In genomic region chr6:83507168-83507546, GRCm38 (mm10) we compare ENCODE assay signal across 8 mouse cellular contexts. TPM values are rescaled to one million over a fixed set of nuclear protein-coding genes. Genes with fewer than 3 reads are reported as not detected.
DNase-seq lines count a peak whose midpoint lies in the region; ATAC-seq and TF ChIP-seq lines count a peak whose summit lies in the region.

No protein-coding gene starts in this region.

- WGBS in heart, adult 2 months, result 22% methylated on average over 6 of the region's 6 CpGs
- WGBS in thymus, adult 2 months, result 28% methylated on average over 6 of the region's 6 CpGs
- 26% methylated on average over 6 of the region's 6 CpGs for WGBS in liver, embryonic 12.5 days (ENCODE audit: insufficient replicate concordance)
- WGBS in stomach, postnatal 0 days, result 18% methylated on average over 6 of the region's 6 CpGs

- H3K4me1 ChIP-seq in heart, adult 2 months (ENCODE audit: control insufficient read depth, insufficient read depth, low read length), result peaks cover 13% of the 10 kb centered on the region
- H3K4me1 ChIP-seq in thymus, adult 2 months (replicated peaks; ENCODE audit: control insufficient read depth, insufficient read depth, low read length), result peaks cover 15% of the 10 kb centered on the region
- H3K4me1 ChIP-seq in liver, embryonic 12.5 days, result peaks cover 35% of the 10 kb centered on the region
- H3K4me1 ChIP-seq in stomach, postnatal 0 days (replicated peaks; ENCODE audit: control insufficient read depth, insufficient read depth), result no peaks in the 10 kb centered on the region

- no peak overlapping the region for H3K9ac ChIP-seq in heart, adult 2 months (ENCODE audit: low read depth, low read length)
- peak overlapping the region; percentile 81 for H3K9ac ChIP-seq in liver, embryonic 12.5 days
- peak overlapping the region; percentile 38; the same call in 1 of the 2 replicates for H3K9ac ChIP-seq in stomach, postnatal 0 days (ENCODE audit: low read length)

- H3K36me3 ChIP-seq in heart, adult 2 months (ENCODE audit: control insufficient read depth, insufficient read depth, low read length), result no peaks in the 10 kb centered on the region
- no peaks in the 10 kb centered on the region for H3K36me3 ChIP-seq in thymus, adult 2 months (ENCODE audit: control insufficient read depth, insufficient read depth, low read length)
- 0 out of 2 replicates have a peak, but pooled peaks cover 3% of the 10 kb centered on the region for H3K36me3 ChIP-seq in liver, embryonic 12.5 days
- no peaks in the 10 kb centered on the region for H3K36me3 ChIP-seq in stomach, postnatal 0 days (ENCODE audit: control insufficient read depth, insufficient read depth, low read length)

- DNase-seq in heart, adult 2 months, result no peak
- no peak for DNase-seq in heart, adult 18-20 months
- no peak for DNase-seq in thymus, adult 2 months
- no peak for DNase-seq in thymus, postnatal 4 days
- DNase-seq in stomach, postnatal 0 days (ENCODE audit: low spot score), result no peak
- DNase-seq in adrenal gland, adult (ENCODE audit: inconsistent age in 2 of 2, low spot score in 1 of 2), result no peak
- DNase-seq in layer of hippocampus, adult 9-11 months, result no peak

- H3K4me2 ChIP-seq in liver, embryonic 12.5 days, result peak overlapping the region; percentile 89
- peak overlapping the region; percentile 42 for H3K4me2 ChIP-seq in stomach, postnatal 0 days (replicated peaks; ENCODE audit: low read depth)

- TF ChIP-seq CTCF in heart, adult 2 months (IDR thresholded peaks at IDR 0.05), result no peak
- no peak for TF ChIP-seq CTCF in thymus, adult 2 months (IDR thresholded peaks at IDR 0.05; ENCODE audit: borderline replicate concordance, control insufficient read depth, extremely low read depth, insufficient read depth, low read length, poor library complexity)
- TF ChIP-seq CTCF in stomach, postnatal 0 days (IDR thresholded peaks at IDR 0.05; ENCODE audit: low read depth), result no peak

- no peaks in the 10 kb centered on the region for H3K79me2 ChIP-seq in heart, adult 2 months (replicated peaks; ENCODE audit: control insufficient read depth, insufficient read depth, low read length)

- no peak for TF ChIP-seq EP300 in heart, adult 2 months (IDR thresholded peaks at IDR 0.05; ENCODE audit: insufficient read depth, low read depth, low read length)
- no peak for TF ChIP-seq EP300 in stomach, postnatal 0 days (optimal IDR thresholded peaks at IDR 0.05)

- ATAC-seq in liver, embryonic 12.5 days, result peak; percentile 22
- peak; percentile 8; the same call in 1 of the 2 replicates for ATAC-seq in stomach, postnatal 0 days (ENCODE audit: low FRiP score, low TSS enrichment)

- no peaks in the 10 kb centered on the region for H3K9me3 ChIP-seq in liver, embryonic 12.5 days (replicated peaks)
- no peaks in the 10 kb centered on the region for H3K9me3 ChIP-seq in stomach, postnatal 0 days (ENCODE audit: control insufficient read depth, low read length)

- H3K27ac ChIP-seq in heart, adult 2 months, result peak overlapping the region; percentile 97
- 0 out of 2 replicates have a peak overlapping the region, but pooled peaks have one; percentile 3 for H3K27ac ChIP-seq in thymus, adult 2 months (ENCODE audit: control insufficient read depth, insufficient read depth, low read length)
- H3K27ac ChIP-seq in liver, embryonic 12.5 days, result peak overlapping the region; percentile 100
- peak overlapping the region; percentile 74 for H3K27ac ChIP-seq in stomach, postnatal 0 days (replicated peaks)

- TF ChIP-seq POLR2A in heart, adult 2 months (IDR thresholded peaks at IDR 0.05; ENCODE audit: insufficient read depth, low read depth, low read length), result no peak
- no peak for TF ChIP-seq POLR2A in thymus, adult 2 months (IDR thresholded peaks at IDR 0.05; ENCODE audit: control insufficient read depth, extremely low read depth, insufficient read depth, low read length, poor library complexity)

- H3K4me3 ChIP-seq in heart, adult 2 months, result peak overlapping the region; percentile 76
- H3K4me3 ChIP-seq in thymus, adult 2 months (ENCODE audit: control insufficient read depth, insufficient read depth, low read length), result no peak overlapping the region
- peak overlapping the region; percentile 85 for H3K4me3 ChIP-seq in liver, embryonic 12.5 days
- peak overlapping the region; percentile 8 for H3K4me3 ChIP-seq in stomach, postnatal 0 days (ENCODE audit: low read depth, low read length)

- intact Hi-C loops in heart, adult 2 months (cut with DNase I), result loop anchor here (2.0 kb wide), 2 partner anchors 66 to 158 kb away; partner anchors contain the start of gene Bola3

- no peaks in the 10 kb centered on the region for H3K27me3 ChIP-seq in heart, adult 2 months (ENCODE audit: control insufficient read depth, insufficient read depth, low read length)
- no peaks in the 10 kb centered on the region for H3K27me3 ChIP-seq in thymus, adult 2 months (ENCODE audit: control insufficient read depth, insufficient read depth, low read length)
- H3K27me3 ChIP-seq in liver, embryonic 12.5 days (replicated peaks), result no peaks in the 10 kb centered on the region
- H3K27me3 ChIP-seq in stomach, postnatal 0 days (ENCODE audit: control insufficient read depth, insufficient read depth, low read length), result no peaks in the 10 kb centered on the region

RNA-seq across cellular contexts. Expression of gene Dguok, which starts 0.4 kb away (rescaled TPM):
- 10 to 100 TPM; 32.4 to 33.7 TPM for total RNA-seq in heart, adult 2 months (2021)
- 48.1 and 67.3 TPM in 2 replicates for polyA plus RNA-seq in heart, adult 2 months (2012; rRNA removed)
- 10 to 100 TPM; 34.7 to 35.0 TPM for total RNA-seq in heart, adult 18-20 months (2021)
- polyA plus RNA-seq in thymus, adult 2 months (2012; rRNA removed), result 52.1 and 65.4 TPM in 2 replicates
- polyA plus RNA-seq in liver, embryonic 12.5 days (2016; fragmentation: Nextera tagmentation; extraction: Ambion mirVana), result 28.2 and 30.4 TPM in 2 replicates
- polyA plus RNA-seq in stomach, postnatal 0 days (2015; fragmentation: Nextera tagmentation; extraction: Ambion mirVana), result 44.2 and 45.8 TPM in 2 replicates

RNA-seq across cellular contexts. Expression of gene Actg2, which starts 28.9 kb away (rescaled TPM):
- total RNA-seq in heart, adult 2 months (2021), result 1 to 10 TPM in 1 of 2 experiments, under 1 TPM in 1; 0.93 to 2.3 TPM
- polyA plus RNA-seq in heart, adult 2 months (2012; rRNA removed), result 13.3 and 23.8 TPM in 2 replicates
- 1 to 10 TPM in 1 of 2 experiments, under 1 TPM in 1; 0.84 to 1.9 TPM for total RNA-seq in heart, adult 18-20 months (2021)
- polyA plus RNA-seq in thymus, adult 2 months (2012; rRNA removed), result 2.3 and 3.5 TPM in 2 replicates
- polyA plus RNA-seq in liver, embryonic 12.5 days (2016; fragmentation: Nextera tagmentation; extraction: Ambion mirVana), result 5.7 and 6.7 TPM in 2 replicates
- polyA plus RNA-seq in stomach, postnatal 0 days (2015; fragmentation: Nextera tagmentation; extraction: Ambion mirVana), result 2,872 and 3,802 TPM in 2 replicates

RNA-seq across cellular contexts. Expression of gene Tet3, which starts 48.3 kb away (rescaled TPM):
- total RNA-seq in heart, adult 2 months (2021), result 10 to 100 TPM; 13.7 to 23.6 TPM
- polyA plus RNA-seq in heart, adult 2 months (2012; rRNA removed), result 6.2 and 7.6 TPM in 2 replicates
- 10 to 100 TPM; 11.5 to 12.7 TPM for total RNA-seq in heart, adult 18-20 months (2021)
- polyA plus RNA-seq in thymus, adult 2 months (2012; rRNA removed), result 32.6 and 43.3 TPM in 2 replicates
- 12.1 and 14.8 TPM in 2 replicates for polyA plus RNA-seq in liver, embryonic 12.5 days (2016; fragmentation: Nextera tagmentation; extraction: Ambion mirVana)
- polyA plus RNA-seq in stomach, postnatal 0 days (2015; fragmentation: Nextera tagmentation; extraction: Ambion mirVana), result 21.4 and 22.7 TPM in 2 replicates

Comparison
In these comparisons a context has a peak if more than half of its experiments do, and no peak if none do; other contexts are left out.
1. H3K27ac ChIP-seq: peak in every context shown above with its lines; median percentile 100 in liver, embryonic 12.5 days; 97 in heart, adult 2 months; 74 in stomach, postnatal 0 days; 3 in thymus, adult 2 months.
2. RNA of gene Actg2, which starts 28.9 kb away (polyA plus RNA-seq): 2,872 to 3,802 TPM in stomach, postnatal 0 days; 13.3 to 23.8 TPM in heart, adult 2 months, 5.7 to 6.7 TPM in liver, embryonic 12.5 days and 2.3 to 3.5 TPM in thymus, adult 2 months; every median in the first group is over 100 times any median in the second.